Mouse (Mus musculus): ENCODE measurements at regions not wholly inside any gene's neighbourhood (a gene's known extent, or its start where the extent isn't known, plus 50 kb on each side); places are given as distances from the start of the nearest gene placed in this dataset.

GRCm38 (mm10) chrX:19202542-19202941, 278.6 kb downstream of the Tex13c3 start:
- no peak for DNase-seq (ENCODE audit: low spot score)
- intact Hi-C loops (cut with DNase I) = loop anchor here (10.0 kb wide), 1 partner anchor 518 kb away; no protein-coding TSS in a partner anchor

- no peak for DNase-seq (ENCODE audit: low spot score)
- intact Hi-C loops (cut with DNase I) = loop anchor here (10.0 kb wide), 1 partner anchor 517 kb away; no protein-coding TSS in a partner anchor
Measured at GRCm38 (mm10) chrX:19201383-19201782, 279.7 kb downstream of the Tex13c3 start.

GRCm38 (mm10) chrX:19199531-19199930, 281.6 kb downstream of the Tex13c3 start:
- intact Hi-C loops (cut with DNase I) = no loop called here
- DNase-seq (ENCODE audit: low spot score) = no peak

GRCm38 (mm10) chrX:19168983-19169382, 312.1 kb downstream of the Tex13c3 start:
- intact Hi-C loops (cut with DNase I) = no loop called here

GRCm38 (mm10) chrX:19168546-19168945, 312.6 kb downstream of the Tex13c3 start:
- intact Hi-C loops (cut with DNase I) = no loop called here
- DNase-seq (ENCODE audit: low spot score) = no peak

More at GRCm38 (mm10) chrX:19168983-19169382, 312.1 kb downstream of the Tex13c3 start:
- no peak for DNase-seq (ENCODE audit: low spot score)

GRCm38 (mm10) chrX:19168111-19168510, 313.0 kb downstream of the Tex13c3 start:
- DNase-seq (ENCODE audit: low spot score) = no peak
- intact Hi-C loops (cut with DNase I) = no loop called here

GRCm38 (mm10) chrX:19167121-19167853, 313.8 kb downstream of the Tex13c3 start:
- DNase-seq (ENCODE audit: low spot score) = peak; percentile 23
- intact Hi-C loops (cut with DNase I) = no loop called here

- intact Hi-C loops (cut with DNase I) = no loop called here
- no peak for DNase-seq (ENCODE audit: low spot score)
Measured at GRCm38 (mm10) chrX:19165891-19166644, 315.1 kb downstream of the Tex13c3 start.

GRCm38 (mm10) chrX:19164151-19164550, 317.0 kb downstream of the Tex13c3 start:
- intact Hi-C loops (cut with DNase I) = no loop called here
- DNase-seq (ENCODE audit: low spot score) = no peak

GRCm38 (mm10) chrX:19162958-19163357, 318.2 kb downstream of the Tex13c3 start:
- intact Hi-C loops (cut with DNase I) = no loop called here
- DNase-seq (ENCODE audit: low spot score) = no peak

GRCm38 (mm10) chrX:19162351-19162750, 318.8 kb downstream of the Tex13c3 start:
- no peak for DNase-seq (ENCODE audit: low spot score)
- intact Hi-C loops (cut with DNase I) = no loop called here

- intact Hi-C loops (cut with DNase I) = no loop called here
- no peak for DNase-seq (ENCODE audit: low spot score)
Measured at GRCm38 (mm10) chrX:19160275-19160930, 320.7 kb downstream of the Tex13c3 start.

- intact Hi-C loops (cut with DNase I) = no loop called here
Measured at GRCm38 (mm10) chrX:19157464-19158203, 323.5 kb downstream of the Tex13c3 start.

GRCm38 (mm10) chrX:19153619-19154018, 327.5 kb downstream of the Tex13c3 start:
- intact Hi-C loops (cut with DNase I) = no loop called here
- no peak for DNase-seq (ENCODE audit: low spot score)

More at GRCm38 (mm10) chrX:19157464-19158203, 323.5 kb downstream of the Tex13c3 start:
- no peak for DNase-seq (ENCODE audit: low spot score)

GRCm38 (mm10) chrX:19152170-19152861, 328.8 kb downstream of the Tex13c3 start:
- intact Hi-C loops (cut with DNase I) = no loop called here
- DNase-seq (ENCODE audit: low spot score) = no peak

- intact Hi-C loops (cut with DNase I) = no loop called here
- DNase-seq (ENCODE audit: low spot score) = no peak
Measured at GRCm38 (mm10) chrX:19150606-19151005, 330.5 kb downstream of the Tex13c3 start.

GRCm38 (mm10) chrX:19148672-19149071, 332.4 kb downstream of the Tex13c3 start:
- DNase-seq (ENCODE audit: low spot score) = no peak
- intact Hi-C loops (cut with DNase I) = no loop called here

- intact Hi-C loops (cut with DNase I) = no loop called here
- DNase-seq (ENCODE audit: low spot score) = no peak
Measured at GRCm38 (mm10) chrX:19148251-19148650, 332.9 kb downstream of the Tex13c3 start.

GRCm38 (mm10) chrX:19112753-19113152, 368.4 kb downstream of the Tex13c3 start:
- intact Hi-C loops (cut with DNase I) = no loop called here
- DNase-seq (ENCODE audit: low spot score) = no peak

Measured in heart, postnatal 25 days (tissue).